Mouse (Mus musculus) layer of hippocampus, postnatal 10 days (tissue): ENCODE measurements around the gene Kif9. TPM values are rescaled to one million over a fixed set of nuclear protein-coding genes. Genes with fewer than 3 reads are reported as not detected.

Experiments used
- DNase-seq, 2 experiments: peaks; one replicate each; pipeline ENCODE4 v3.0.0; 2021; ENCODE audit warnings: low spot score in 2 of 2
- total RNA-seq, 2 experiments: library from RNA; stranded (reverse); gene quantifications; 2 replicates each; pipeline ENCODE4 v1.2.3; 2021

The Kif9 gene
- total RNA-seq, 2 experiments from 2014 or later, result 4.2 to 5.2 TPM

GRCm38 (mm10) chr9:110525737-110526136, 49.0 kb downstream of the Kif9 start:
- no peak for DNase-seq

- DNase-seq, result no peak
These were observed 52.4 kb downstream of the Kif9 start for GRCm38 (mm10) chr9:110529002-110529737.

DNA sequence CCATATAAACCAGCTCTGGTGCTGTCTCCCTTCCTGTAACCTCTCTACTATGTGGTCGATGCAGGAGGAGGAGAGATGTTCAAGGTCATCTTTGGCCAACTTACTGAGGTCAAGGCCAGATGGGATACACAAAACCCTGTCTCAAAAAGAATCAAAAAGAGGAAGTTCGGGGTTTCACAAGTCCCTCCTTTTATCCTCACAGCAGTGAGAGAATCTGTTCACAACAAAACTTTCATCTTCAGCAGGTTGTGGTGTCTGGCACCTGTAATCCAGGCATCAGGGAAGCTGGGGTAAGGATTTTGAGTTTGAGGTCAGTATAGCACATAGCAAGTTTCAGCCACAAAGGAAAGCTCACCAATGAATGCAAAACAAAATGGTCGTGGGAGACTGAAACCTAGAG, 53.9 kb downstream of the Kif9 start:
- no peak for DNase-seq

GRCm38 (mm10) chr9:110531151-110531791, 54.5 kb downstream of the Kif9 start:
- DNase-seq, result no peak

DNA sequence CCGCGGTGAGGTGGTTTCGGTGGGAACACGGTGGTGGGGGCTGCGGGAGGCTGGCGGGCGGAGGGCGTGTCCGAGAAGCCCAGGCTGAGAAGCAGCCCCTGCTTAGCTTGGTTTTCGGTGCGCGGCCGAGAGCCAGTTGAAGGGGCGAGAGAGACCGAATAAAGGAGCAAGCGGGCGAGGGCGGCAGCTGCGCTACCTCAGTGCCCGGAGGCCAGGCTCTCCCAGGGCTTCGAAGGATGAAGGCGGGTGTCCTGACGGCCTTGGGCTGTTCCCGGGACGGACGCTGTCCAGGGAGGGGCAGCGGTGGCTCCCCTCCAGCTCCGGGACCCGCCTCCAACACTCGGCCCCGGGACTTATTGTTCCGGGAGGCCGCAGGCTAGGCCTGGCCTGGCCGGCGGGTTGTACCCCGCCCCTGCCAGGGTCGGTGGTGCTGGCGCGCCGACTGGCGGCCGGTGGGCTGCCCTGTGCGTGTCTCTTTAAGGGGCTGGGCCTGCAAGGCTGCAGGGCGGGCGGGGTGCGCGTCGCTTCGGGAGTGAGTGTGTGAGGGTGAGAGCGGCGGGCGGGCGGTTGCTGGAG, 55.2 kb downstream of the Kif9 start:
- DNase-seq, result peak; percentile 92 to 95

GRCm38 (mm10) chr9:110532538-110533291, 56.0 kb downstream of the Kif9 start, which contains the start of gene Setd2:
Gene Setd2 (plus strand): TSS chr9:110532597.
- peak; percentile 68 to 77 for DNase-seq

DNA sequence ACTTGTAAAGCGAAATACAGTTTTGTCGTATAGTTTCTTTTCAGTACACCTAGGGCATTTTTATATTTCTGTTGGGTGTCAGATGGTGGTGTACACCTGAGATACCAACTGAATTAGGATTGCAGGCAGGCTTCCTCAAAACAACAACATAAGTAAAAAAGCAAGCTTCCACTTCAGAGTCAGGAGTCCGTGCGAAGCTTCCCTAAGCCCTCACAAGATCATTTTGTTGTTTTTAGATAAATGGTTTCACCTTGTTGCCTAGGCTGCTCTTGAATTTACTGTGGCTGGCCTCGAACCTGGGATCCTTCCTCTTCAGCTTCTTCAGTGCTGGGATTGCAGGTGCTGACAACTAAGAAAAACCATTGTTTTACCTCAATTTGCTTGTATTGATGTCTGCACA, 56.9 kb downstream of the Kif9 start:
- DNase-seq, result no peak

- DNase-seq, result no peak
These were observed 58.4 kb downstream of the Kif9 start for GRCm38 (mm10) chr9:110535114-110535513.

DNA sequence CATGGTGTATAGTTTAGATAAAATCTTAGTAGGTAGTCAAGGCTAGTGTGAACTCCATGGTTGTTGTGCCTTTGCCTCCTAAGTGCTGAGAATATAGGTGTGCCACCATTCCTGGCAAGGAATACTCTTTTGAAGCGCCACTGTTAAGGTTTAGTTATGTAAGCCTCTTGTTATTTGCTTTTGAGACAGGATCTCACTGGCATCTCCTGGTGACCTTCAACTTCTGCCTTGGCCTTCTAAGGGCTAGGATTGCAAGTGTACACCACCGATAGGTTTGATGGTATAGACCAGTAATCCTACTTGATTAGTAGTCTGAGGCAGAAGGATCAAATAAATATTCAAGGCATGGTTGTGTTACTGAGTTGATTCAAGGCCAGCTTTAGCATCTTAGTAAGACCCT, 59.9 kb downstream of the Kif9 start:
- no peak for DNase-seq

GRCm38 (mm10) chr9:110538511-110538910, 61.8 kb downstream of the Kif9 start:
- DNase-seq, result no peak

DNA sequence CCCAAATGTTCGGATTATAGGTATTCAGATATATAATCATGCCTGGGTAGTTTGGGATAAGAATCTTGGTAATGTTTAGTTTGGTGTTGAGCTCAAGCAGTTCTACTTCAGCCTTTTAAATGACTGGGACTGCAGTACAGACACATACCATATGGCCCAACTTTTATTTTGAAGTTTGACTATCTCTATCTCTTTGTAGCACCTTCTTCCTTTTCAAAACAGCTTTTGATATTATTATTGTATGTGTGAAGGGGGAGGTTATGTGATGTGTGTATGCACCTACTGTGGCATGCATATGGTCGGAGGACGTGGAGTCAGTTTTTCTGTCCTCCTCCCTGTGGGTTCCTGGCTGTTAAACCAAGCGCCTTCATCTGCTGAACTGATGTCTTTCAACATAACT, 65.2 kb downstream of the Kif9 start:
- DNase-seq, result no peak

- DNase-seq, result no peak
These were observed 71.5 kb downstream of the Kif9 start for GRCm38 (mm10) chr9:110548261-110548660.

- no peak for DNase-seq
These were observed 91.6 kb downstream of the Kif9 start for GRCm38 (mm10) chr9:110568309-110568708.

Other genes starting within 250 kb of the Kif9 start
- 100 to 1,000 TPM; 410 to 459 TPM for gene Cspg5, start 233.2 kb upstream of the Kif9 start, total RNA-seq
- 10 to 100 TPM; 11.9 to 14.1 TPM for gene Elp6, start 171.8 kb upstream of the Kif9 start, total RNA-seq
- gene Scap, start 143.7 kb upstream of the Kif9 start, total RNA-seq, result 100 to 1,000 TPM in 1 of 2 experiments, 10 to 100 TPM in 1; 89.2 to 104 TPM
- gene Ptpn23, start 68.7 kb upstream of the Kif9 start, total RNA-seq, result 10 to 100 TPM; 49.9 to 57.0 TPM
- gene Ngp, start 57.2 kb upstream of the Kif9 start, total RNA-seq, result 1 to 10 TPM in 1 of 2 experiments, not detected in 1; 5.9 TPM
- gene Klhl18, start 264 bp upstream of the Kif9 start, total RNA-seq, result 10 to 100 TPM; 29.5 to 31.4 TPM
- 10 to 100 TPM; 70.5 to 74.8 TPM for gene Setd2, start 55.6 kb downstream of the Kif9 start, total RNA-seq
- 1 to 10 TPM; 2.1 to 2.6 TPM for gene Nradd, start 147.5 kb downstream of the Kif9 start, total RNA-seq
- gene Nbeal2, start 177.2 kb downstream of the Kif9 start, total RNA-seq, result 1 to 10 TPM; 9.1 to 9.8 TPM
- gene Ccdc12, start 179.5 kb downstream of the Kif9 start, total RNA-seq, result 10 to 100 TPM; 46.7 to 49.7 TPM